Mouse (Mus musculus) Muller cell, postnatal 12 days (primary cell): ENCODE measurements around the gene Eps8.
A peak's percentile ranks its signal among the peaks of the same experiment; 100 is the strongest.

Experiments used
- DNase-seq: peaks from one replicate; pipeline ENCODE4 v3.0.0-alpha.2; 2015; ENCODE audit errors: inconsistent ontology term

Eps8 gene

DNA sequence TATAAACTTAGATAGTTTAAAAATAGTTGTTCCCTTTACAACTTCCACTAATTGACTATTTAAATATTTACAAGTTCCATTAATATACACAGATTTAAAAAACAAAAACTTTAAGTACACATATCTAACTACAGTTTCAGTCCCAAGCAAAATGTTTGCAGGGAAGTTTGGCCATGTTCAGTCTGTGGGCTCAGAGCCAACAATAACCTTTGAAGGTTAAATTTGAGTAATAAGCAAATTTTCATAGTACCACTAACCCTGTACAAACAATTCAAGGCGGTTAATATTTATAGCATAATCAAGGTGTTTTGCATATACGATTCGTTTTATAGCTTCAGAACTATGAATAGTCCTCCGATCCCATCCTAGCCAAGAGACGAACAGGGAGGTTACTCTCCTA, 84.7 kb downstream of the Eps8 start:
- no peak for DNase-seq

DNA sequence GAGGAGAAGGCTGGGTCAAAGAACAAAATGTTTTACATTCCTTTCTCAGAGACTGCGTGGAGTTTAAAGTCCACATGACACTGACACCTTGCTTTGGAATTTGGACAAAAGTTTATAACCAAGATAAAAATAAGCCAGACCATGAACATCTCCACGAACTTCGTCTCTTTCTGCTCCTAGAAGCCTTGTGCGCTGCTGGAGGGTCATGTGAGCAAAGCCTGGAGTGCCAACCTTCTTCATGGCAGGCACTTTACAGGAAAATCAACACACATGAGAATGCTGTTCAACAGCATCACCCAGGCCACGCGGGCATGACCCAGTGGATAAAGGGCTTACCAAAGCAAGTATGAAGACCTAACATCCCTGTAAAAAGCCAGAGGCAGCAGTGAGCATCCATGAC, 85.6 kb downstream of the Eps8 start:
- DNase-seq = no peak

DNA sequence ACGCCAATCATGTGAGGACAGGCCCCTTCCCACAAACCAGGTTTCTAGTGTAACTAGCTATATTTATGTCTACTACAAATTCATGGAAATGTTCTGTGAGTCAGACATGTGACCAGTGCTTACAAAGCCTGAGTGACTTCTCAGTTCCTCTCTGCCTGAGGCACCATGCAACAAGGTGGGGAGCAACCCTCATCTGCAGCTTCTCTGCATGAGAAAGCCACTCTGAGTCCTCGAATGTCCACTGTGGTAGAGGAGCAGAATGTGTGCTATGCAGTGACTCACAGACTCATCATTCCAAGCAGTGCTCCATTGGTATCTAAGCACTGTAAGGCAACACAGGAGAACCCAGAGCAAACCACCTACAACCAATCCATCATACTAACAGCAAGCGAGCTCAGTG, 88.8 kb downstream of the Eps8 start:
- peak; percentile 53 for DNase-seq

DNA sequence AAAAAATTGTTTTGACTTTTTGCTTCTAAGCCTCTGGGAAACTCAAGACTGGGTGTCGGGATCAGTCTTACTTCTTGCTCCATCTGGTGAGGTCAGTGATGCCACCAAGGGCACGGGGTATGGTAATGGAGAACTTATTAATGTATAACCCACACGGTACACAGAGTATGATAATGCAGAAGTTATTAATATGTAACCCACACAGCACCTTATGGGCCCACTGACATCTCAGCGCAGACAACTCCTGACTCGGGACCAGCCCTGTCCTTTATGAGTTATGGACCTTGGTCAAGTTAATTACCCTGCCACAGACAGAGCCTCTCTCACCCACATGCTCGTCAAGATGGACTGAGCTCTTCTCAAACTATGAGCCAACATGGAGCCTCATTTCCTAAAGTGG, 89.2 kb downstream of the Eps8 start:
- no peak for DNase-seq

DNA sequence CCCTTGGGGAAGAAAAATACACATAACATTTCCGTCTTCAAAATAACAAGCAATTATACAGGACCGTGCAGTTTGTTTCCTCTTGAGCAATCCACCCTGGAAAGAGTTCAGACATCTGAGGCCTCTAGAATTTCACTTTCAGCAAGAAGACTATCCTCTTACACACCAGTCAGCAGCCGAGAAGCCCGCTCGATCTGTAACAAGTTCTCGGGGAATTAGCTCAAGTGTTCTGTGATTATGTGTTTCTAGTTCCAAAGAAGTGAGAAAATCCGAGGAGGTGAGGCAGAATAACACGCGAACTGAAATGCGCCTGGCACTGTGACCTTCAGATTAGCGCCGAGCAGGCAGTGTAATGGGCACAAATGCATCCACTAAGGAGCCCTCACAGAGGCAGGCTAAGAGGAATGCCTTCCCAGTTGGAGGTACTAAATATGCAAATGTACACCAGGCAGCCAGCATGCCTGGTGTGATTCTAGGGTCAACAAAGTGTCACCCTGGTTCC, 94.3 kb downstream of the Eps8 start:
- peak; percentile 30 for DNase-seq

DNA sequence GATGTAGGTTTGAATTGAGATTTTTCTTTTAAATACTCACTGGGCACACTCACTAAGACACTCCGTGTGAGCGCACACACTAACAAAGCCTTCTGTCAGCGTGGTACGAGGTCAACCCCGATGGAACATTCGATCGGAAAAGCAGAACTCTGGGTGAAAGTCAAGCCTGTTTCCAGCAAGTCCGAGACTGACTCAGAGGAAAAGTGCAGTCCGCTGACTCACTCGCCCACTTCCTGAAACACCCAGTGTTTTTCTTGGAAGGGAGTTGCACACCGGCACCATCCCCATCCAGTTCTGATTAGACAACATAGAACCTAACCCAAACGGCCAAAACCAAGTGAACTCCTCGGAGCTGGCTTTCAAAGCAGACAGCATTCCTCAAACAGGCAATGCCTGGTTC, 95.8 kb downstream of the Eps8 start:
- DNase-seq = peak; percentile 36

DNA sequence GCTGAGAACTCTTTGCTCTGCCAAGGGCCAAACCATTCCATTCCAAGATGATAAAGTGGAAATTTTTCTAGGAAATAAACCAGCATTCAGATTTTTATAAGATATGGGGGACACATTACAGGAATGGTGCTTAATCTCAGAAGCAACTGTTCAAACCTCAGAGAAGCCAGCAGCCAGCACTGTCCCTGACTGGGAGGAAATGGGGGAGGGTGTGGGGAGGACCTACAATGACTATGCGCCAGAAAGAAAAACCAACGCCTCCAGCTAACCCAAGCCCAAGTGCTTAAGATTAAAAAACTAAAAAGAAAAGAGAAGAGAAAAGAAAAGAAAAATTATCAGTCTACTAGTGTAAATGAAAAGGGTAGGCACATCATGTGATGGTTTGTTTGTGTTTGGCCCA, 97.0 kb downstream of the Eps8 start:
- no peak for DNase-seq

DNA sequence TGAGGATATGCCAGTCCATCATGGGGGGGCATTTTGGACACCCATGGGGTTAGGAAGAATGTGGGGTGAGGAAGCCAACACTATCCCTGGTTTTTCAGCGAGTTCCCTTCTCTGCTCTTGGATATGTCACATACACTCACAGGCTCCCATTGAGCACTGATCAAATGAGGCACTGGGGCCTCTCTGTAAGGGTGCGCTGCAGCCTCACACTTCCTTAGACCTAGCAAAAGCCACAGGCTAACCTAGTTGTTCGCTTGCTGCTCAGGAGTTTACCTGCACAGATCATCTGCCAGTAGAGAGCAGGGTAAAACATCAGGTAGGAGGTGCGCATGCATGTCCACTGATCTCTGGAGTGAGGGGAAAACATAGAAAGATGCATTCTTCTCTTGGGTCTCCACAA, 97.5 kb downstream of the Eps8 start:
- DNase-seq = no peak

DNA sequence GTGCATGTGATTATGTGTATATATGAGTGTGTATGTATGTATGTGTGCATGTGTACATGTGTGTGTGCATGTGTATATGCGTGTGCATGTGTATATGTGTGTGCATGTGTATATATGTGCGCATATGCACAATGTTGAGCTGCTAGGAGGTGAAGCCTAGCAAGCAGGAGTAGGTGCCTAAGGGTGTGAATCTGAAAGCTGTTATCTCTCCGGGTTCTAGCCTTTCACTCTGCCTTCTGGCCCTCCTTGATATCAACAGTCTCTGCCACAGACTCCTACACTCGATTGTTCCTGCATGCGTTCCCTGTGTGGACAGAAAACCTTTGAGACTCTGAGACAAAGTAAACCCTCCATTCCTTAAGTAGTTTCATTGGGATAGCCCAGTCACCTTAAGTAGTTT, 98.0 kb downstream of the Eps8 start:
- DNase-seq = no peak

DNA sequence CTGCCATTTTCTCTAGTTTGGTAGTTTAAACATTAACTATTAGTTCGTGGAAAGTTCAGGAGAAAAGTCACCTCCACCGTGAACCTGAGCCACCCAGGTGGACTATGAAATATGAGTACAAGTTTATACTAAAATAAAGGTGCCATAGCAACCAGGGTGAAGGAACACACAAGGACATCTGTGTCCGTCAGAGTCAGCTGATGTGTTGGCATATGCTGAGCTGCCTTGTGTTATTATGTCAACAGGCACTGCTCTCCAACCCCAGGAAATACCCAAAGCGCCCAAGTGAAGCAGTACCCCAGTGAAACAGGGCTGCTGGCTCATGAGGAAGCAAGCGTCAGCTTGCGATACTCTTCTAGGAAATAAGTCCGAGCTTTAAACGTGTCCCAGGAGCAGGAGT, 104.5 kb downstream of the Eps8 start:
- no peak for DNase-seq

DNA sequence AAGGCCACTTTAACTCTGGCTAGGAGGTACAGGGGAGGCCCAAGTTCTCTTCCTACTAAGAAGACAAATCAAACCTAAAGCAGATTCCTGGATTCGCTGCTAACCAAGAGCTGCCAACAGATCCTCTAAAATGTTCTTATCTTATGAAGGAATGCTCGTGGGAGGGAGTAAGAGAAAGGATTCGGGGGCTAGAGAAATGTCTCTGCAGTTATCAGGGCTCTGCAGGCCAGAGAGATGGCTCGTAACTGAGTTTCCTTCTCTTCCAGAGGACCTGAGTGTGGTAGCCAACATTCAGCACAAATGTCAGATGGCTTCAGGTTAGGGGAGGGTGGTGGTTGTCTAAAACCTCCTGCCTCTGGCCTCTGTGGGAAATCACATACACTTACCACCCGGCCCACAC, 106.1 kb downstream of the Eps8 start:
- no peak for DNase-seq

DNA sequence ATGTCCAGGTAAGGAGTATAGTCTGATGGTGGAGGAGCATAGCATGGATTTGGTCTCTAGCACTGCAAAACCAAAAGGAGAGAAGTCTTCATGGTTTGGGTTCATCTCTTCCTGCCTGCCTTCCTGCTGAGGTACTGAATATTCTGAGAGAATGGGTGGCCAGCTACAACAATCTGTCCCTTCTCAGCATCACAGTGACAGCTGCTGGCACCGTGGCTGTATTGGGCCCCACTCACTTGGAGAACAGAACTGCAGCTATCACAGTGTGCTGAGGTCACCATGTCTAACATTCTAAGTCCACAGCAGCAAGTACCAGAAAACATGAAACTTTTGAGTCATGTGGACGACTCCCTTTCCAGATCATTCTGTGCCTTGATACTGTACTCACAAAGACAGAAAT, 107.1 kb downstream of the Eps8 start:
- DNase-seq = no peak

DNA sequence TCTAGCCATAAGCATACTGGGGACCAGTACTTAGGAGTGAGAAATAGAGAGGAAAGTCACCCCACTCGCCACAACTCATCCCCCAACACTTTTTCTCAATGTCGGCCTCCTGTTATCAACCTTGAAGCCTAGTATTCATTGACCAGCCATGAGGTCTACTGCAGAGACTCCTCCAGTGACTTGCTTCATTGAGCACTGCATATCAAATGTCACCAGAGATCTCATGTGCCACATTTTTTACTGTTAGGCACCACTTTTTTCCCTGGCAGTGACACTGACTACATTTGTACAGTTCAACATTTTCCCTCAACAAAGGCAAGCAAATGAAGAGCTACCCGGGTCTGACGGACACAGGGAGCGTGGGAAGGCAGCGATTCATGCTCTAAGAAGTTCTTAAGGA, 108.6 kb downstream of the Eps8 start:
- DNase-seq = no peak

DNA sequence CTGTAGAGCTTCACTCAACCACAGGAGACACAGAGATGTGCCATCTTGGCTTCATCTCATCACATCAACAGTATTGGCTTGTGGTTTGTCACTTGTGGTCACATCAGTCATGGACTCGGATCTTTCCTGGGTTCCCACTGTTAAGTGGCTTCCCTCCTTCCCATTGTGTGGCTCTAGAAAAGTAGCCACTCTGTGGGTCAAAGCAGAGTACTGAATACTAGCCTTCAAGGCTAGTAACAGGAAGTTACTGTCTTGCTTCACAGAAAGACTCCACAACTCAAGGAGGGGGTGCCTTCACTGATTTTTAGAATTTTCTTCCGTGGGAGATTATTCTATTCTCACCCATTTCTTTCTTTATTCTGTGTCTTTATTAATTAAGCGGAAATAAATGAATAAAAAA, 109.3 kb downstream of the Eps8 start:
- DNase-seq = no peak

DNA sequence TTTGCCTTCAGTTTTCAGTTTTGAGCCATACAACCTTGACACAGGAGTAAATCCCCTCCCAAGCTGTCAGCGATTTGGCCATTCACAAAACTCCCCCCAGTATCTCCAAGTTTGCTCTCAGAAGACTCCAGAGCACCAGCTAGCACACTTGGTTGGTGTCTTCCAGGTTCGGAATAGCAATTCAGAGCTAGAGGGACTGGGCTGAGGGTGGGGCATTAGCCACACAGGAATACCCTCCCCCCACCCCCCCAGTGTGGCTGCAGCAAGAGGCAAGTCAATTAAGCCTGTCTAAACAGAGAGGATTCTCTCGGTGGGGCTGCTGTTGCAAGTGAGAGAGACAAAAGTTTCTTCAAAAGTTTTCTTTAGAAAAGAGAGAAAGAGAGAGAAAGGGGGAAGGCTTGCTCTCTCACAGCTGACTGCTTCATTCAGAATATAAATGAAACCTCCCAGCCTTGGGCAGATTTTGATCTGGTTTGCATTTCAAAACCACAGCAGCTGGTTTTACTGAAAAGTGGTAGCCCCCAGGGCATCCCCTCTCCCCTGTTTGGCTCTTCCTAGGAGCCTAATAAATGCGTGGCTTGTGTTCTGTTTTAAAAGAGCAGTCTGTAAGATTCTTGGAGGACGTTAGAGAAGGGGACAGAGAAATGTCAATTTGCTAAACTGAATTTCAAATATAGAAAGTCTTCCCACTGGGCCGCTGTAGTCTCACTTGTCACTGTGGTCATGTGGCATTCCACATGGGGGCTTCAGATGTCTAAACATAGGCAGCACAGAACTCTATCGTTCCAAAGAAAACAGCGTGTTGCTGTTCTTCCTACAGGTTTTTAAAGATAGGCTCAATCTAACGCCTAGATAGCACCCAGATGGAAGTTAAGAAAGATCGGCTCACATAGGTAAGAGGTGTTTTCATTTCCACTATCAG, 112.2 kb downstream of the Eps8 start:
- no peak for DNase-seq

DNA sequence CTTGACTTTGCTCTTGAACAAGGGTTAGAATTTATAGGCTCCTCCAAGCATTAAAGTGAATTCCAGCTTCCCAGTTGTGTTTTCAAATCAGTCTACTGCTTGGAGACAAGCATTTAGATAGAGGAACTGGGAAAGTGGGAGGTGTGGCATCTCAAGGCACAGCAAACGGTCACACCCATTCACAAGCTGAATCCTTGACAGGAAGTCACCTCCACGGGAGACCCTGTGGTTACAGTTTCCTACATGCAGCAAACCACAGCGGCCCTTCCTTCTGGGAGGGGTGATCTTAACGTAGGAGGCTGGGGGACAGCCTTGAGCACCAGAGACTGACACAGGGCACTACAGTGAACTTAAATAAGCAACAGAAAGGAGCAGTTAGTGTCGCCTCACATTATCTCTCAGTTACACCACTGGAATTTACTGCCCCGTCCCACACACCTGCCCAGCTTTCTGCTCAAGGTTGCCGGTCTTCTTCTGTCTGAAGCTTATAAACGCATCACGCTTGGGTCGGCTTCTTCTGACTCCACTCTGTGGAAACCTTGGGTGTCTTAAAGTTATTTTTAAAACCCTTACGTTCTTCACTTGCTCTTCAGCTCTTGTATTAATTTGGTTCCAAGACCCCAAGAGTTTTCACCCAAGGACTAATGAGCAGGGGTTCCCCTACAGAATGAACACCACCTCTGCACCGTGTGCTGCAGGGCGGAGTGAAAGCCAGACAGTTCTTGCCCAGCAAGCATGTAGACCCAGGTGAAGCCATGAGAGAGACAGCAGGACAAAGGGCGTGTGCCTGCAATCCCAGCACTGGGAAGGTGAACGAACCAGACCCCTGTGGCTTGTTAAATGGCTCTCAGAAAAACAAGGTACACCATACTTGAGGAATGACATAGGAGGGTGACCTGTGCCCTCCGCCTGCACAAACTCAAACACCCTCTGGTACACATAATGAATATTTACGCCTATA, 113.2 kb downstream of the Eps8 start:
- DNase-seq = no peak

DNA sequence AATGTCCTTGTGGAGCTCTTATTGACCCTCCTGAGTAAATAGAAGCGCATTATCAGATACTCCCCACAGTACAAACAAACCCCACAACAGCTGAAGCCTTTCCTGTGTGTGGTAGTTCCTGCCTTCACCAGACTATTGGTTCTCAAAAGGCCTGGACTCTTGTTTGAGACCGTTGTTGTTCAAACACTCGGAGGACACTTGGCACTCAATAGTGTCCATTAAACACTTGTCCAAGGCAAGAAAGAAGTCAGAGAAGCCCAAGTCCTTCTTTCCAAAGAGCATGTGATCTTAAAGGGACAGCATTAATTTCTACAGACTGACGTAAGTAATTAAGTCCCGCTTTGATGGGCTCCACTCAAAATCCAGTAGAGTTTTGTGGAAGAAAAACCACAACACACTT, 113.9 kb downstream of the Eps8 start:
- DNase-seq = no peak

DNA sequence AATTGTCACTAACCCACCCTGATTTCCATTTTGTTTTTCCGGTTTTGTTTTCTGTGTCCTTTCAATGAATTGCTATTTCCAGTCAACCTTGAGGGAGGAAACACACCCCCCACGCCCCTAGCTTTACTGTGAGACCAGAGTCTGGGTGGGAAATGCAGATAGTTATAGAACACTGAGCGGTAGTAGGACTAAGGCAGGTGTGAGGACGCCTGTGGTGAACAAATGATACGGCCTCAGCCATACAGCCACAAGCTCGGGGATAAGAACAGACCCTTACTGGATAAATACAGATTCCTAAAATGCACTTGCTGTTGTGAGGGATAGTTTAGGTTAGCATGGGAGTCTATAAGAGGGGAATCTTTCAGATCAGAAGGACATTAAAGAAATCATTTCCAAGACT, 114.3 kb downstream of the Eps8 start:
- DNase-seq = no peak

DNA sequence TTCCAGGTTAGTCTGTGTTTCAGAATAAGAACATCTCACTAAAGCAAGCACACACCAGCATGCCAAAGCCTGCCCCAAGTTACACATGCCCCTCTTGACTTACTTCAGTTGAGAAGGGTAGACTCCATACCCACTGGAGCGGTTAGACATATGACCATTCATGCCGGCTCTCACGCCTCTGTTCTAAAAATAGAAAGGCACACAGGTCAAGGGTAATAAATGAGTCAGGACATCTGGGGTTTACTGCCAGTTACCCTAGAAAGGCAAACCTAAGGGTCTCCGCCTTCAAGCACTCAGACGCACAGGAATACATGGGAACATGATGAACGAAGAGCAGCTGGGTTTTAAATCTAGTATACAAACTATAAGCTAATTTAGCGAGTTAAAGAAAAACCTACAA, 115.5 kb downstream of the Eps8 start:
- no peak for DNase-seq

DNA sequence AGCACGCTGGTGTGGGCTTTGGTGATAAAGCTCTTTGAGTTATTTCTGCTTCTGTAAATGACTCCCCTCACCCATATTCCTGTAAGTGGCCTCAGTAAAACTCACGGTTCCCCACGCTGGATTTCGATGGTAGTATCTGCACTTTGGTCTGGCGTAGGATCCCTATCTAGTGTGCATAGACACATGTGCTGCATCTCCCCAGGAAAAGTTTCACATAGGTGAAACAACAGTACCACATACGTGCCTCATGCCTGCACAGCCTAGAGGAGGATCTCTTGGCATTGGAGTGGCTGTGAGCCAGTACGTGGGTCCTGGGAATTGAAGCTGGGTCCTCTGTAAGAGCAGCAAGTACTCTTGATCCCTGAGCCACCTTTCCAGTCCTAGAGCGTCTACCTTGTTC, 121.9 kb downstream of the Eps8 start:
- no peak for DNase-seq

DNA sequence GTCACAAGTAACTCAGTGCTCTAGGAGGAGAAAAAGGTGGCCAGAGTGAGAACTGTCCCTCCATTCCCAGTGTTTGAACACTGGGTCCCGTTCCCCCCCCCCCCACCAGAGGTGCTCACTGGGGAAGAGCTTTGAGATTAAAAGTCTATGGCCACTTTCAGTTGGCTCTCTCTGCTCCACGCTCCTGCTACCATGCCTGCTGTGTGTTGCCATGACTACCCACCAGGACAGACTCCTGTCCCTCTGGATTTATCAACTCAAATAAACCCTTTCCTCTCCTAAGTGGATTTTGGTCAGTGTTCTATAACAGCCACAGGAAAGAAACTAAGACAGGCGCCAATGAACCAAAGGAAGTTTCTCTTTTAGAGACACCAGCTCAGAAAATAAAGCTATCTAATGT, 128.9 kb downstream of the Eps8 start:
- no peak for DNase-seq

DNA sequence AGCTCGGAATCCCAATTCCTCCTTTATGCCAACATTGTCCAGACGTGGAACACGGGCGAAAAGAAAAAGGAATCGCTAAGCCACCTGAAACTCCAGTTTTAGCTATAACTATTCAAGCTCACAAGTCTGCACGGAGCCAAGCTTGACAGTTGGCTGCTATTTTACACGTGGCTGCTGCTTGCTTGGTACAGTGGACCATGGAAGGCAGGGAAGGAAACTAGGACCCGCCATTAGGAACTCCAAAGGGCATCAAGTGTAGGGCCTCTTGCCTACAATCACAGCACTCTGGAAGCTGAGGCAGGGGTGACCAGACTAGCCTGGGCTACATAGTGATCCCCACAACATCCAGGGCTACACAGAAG, 134.4 kb downstream of the Eps8 start:
- DNase-seq = no peak
